Mouse (Mus musculus) neural tube, embryonic 11.5 days (tissue): ENCODE results near the gene Oscp1. TPM values are rescaled to one million over a fixed set of nuclear protein-coding genes. Genes with fewer than 3 reads are reported as not detected.

ENCODE experiments used
- ATAC-seq: fragments of 200-750 bp; cut with Nextera tagmentation; 2 replicates; pipeline ENCODE4 v1.8.0; 2017; ENCODE audit warnings: moderate number of reproducible peaks, mild to moderate bottlenecking, moderate TSS enrichment, moderate library complexity; ENCODE audit not compliant: insufficient read depth, low FRiP score, low TSS enrichment
- DNase-seq: peaks from one replicate; pipeline ENCODE4 v3.0.0-alpha.2; 2015; ENCODE audit warnings: low spot score
- H3K27ac ChIP-seq: fragments of 300-500 bp; sonication (generic); 2 replicates; pipeline ENCODE4 v1.5.1; 2014; ENCODE audit warnings: low read depth, mild to moderate bottlenecking, low read length
- H3K27me3 ChIP-seq: fragments of 300-500 bp; sonication (generic); 2 replicates; pipeline ENCODE4 v1.6.1; 2014; ENCODE audit warnings: mild to moderate bottlenecking, low read length, mixed read lengths; ENCODE audit not compliant: control insufficient read depth, insufficient read depth
- H3K36me3 ChIP-seq: fragments of 300-500 bp; sonication (generic); 2 replicates; pipeline ENCODE4 v1.6.1; 2014; ENCODE audit warnings: mild to moderate bottlenecking, low read length, moderate library complexity, mixed read lengths; ENCODE audit not compliant: control insufficient read depth, insufficient read depth
- H3K4me1 ChIP-seq: fragments of 300-500 bp; sonication (generic); 2 replicates; pipeline ENCODE4 v1.6.1; 2014; ENCODE audit warnings: low read length, mixed read lengths; ENCODE audit not compliant: control insufficient read depth, insufficient read depth
- H3K4me2 ChIP-seq: fragments of 300-500 bp; sonication (generic); 2 replicates; pipeline ENCODE4 v1.6.1; 2014; ENCODE audit warnings: low read depth, mild to moderate bottlenecking, moderate library complexity
- H3K4me3 ChIP-seq: fragments of 300-500 bp; sonication (generic); 2 replicates; pipeline ENCODE4 v1.5.1; 2014; ENCODE audit warnings: low read depth, low read length
- H3K9ac ChIP-seq: fragments of 300-500 bp; sonication (generic); 2 replicates; pipeline ENCODE4 v1.6.1; 2014; ENCODE audit warnings: mild to moderate bottlenecking, low read length
- H3K9me3 ChIP-seq: fragments of 300-500 bp; sonication (generic); 2 replicates; pipeline ENCODE4 v1.6.1; 2016; ENCODE audit warnings: low read length; ENCODE audit not compliant: control insufficient read depth
- WGBS: fragments of 180-500 bp; shearing (Covaris S2); extraction: QIAGEN DNeasy Blood & Tissue Kit; methylation state at CpG from one replicate; pipeline ENCODE4 v1.1.7; 2014; 5-methylcytosine and 5-hydroxymethylcytosine counted together
- polyA plus RNA-seq: library from polyadenylated mRNA; unstranded; fragments of >200 nt; fragmentation: Nextera tagmentation; extraction: Ambion mirVana; gene quantifications from 2 replicates; pipeline ENCODE4 v1.2.1, GENCODE M21; 2014

Oscp1 gene
- polyA plus RNA-seq, 1 experiment from 2014 or later = 21.4 TPM

DNA sequence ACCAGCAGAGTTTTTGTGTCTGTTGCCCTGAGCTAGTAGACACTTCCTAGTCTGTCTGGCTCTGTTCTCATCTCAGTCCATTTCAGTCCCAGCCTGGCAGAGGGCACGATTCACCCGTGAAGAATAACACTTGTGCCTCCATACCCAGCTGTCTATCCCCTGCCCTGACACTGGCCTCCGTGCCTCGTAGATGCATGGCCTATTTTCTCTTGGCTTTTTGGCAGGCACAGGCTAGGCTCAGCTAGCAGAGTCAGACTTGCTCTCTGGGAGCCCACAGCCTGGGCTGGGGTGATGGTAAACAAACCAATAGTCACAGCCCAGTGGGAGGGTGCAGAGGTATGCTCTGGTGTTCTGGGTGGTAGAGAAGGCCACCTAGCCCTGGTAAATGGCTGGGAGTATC lies 54.9 kb downstream of the Oscp1 start:
- WGBS = 81% methylated on average over 4 of the region's 4 CpGs
- Histone ChIP-seq H3K4me2 (no peak overlapping the region), H3K4me3 (no peak overlapping the region), H3K4me1 (peaks cover 16% of the 10 kb centered on the region), H3K36me3 (no peaks in the 10 kb centered on the region), H3K9me3 (no peaks in the 10 kb centered on the region), H3K27ac (no peak overlapping the region), H3K9ac (no peak overlapping the region), H3K27me3 (no peaks in the 10 kb centered on the region)
- no peak for DNase-seq
- ATAC-seq = no peak

GRCm38 (mm10) chr4:126113943-126114342 lies 55.6 kb downstream of the Oscp1 start:
- Histone ChIP-seq H3K27ac (no peak overlapping the region), H3K36me3 (no peaks in the 10 kb centered on the region), H3K4me3 (no peak overlapping the region), H3K4me1 (peaks cover 16% of the 10 kb centered on the region), H3K9me3 (no peaks in the 10 kb centered on the region), H3K4me2 (no peak overlapping the region), H3K9ac (no peak overlapping the region), H3K27me3 (no peaks in the 10 kb centered on the region)
- DNase-seq (peak; percentile 50), ATAC-seq (no peak)
- 23% methylated on average over 6 of the region's 6 CpGs for WGBS

- no peaks in the 10 kb centered on the region for H3K27me3 ChIP-seq
- no peaks in the 10 kb centered on the region for H3K9me3 ChIP-seq
- peaks cover 9% of the 10 kb centered on the region for H3K4me1 ChIP-seq
- no peak overlapping the region for H3K4me2 ChIP-seq
- no peak overlapping the region for H3K27ac ChIP-seq
- no peak overlapping the region for H3K4me3 ChIP-seq
- no peaks in the 10 kb centered on the region; the same call in 1 of the 2 replicates for H3K36me3 ChIP-seq
- WGBS = 85% methylated on average over 9 of the region's 9 CpGs
- H3K9ac ChIP-seq = no peak overlapping the region
- DNase-seq = no peak
- no peak for ATAC-seq
Observed at GRCm38 (mm10) chr4:126115411-126115810, 57.0 kb downstream of the Oscp1 start.

- ATAC-seq (no peak), DNase-seq (no peak)
- no peak overlapping the region for H3K27ac ChIP-seq
- H3K4me3 ChIP-seq = no peak overlapping the region
- peaks cover 3% of the 10 kb centered on the region for H3K4me1 ChIP-seq
- no peak overlapping the region for H3K9ac ChIP-seq
- WGBS = 70% methylated on average over 6 of the region's 6 CpGs
- no peaks in the 10 kb centered on the region for H3K27me3 ChIP-seq
- no peak overlapping the region for H3K4me2 ChIP-seq
- H3K36me3 ChIP-seq = no peaks in the 10 kb centered on the region; the same call in 1 of the 2 replicates
- H3K9me3 ChIP-seq = no peaks in the 10 kb centered on the region
Observed at GRCm38 (mm10) chr4:126115871-126116521, 57.6 kb downstream of the Oscp1 start.

- WGBS = 87% methylated on average over 8 of the region's 8 CpGs
- DNase-seq (no peak), ATAC-seq (no peak)
- Histone ChIP-seq H3K9ac (no peak overlapping the region), H3K36me3 (no peaks in the 10 kb centered on the region; the same call in 1 of the 2 replicates), H3K4me2 (no peak overlapping the region), H3K27ac (no peak overlapping the region), H3K27me3 (no peaks in the 10 kb centered on the region), H3K4me1 (no peaks in the 10 kb centered on the region), H3K4me3 (no peak overlapping the region), H3K9me3 (no peaks in the 10 kb centered on the region)
Observed at GRCm38 (mm10) chr4:126117116-126117515, 58.8 kb downstream of the Oscp1 start.

- Histone ChIP-seq H3K27me3 (no peaks in the 10 kb centered on the region), H3K4me1 (no peaks in the 10 kb centered on the region), H3K27ac (no peak overlapping the region), H3K9me3 (no peaks in the 10 kb centered on the region), H3K36me3 (no peaks in the 10 kb centered on the region; the same call in 1 of the 2 replicates), H3K9ac (no peak overlapping the region), H3K4me2 (no peak overlapping the region), H3K4me3 (no peak overlapping the region)
- 89% methylated on average over 4 of the region's 4 CpGs for WGBS
- DNase-seq = no peak
- no peak for ATAC-seq
Observed at GRCm38 (mm10) chr4:126118651-126119050, 60.3 kb downstream of the Oscp1 start.

DNA sequence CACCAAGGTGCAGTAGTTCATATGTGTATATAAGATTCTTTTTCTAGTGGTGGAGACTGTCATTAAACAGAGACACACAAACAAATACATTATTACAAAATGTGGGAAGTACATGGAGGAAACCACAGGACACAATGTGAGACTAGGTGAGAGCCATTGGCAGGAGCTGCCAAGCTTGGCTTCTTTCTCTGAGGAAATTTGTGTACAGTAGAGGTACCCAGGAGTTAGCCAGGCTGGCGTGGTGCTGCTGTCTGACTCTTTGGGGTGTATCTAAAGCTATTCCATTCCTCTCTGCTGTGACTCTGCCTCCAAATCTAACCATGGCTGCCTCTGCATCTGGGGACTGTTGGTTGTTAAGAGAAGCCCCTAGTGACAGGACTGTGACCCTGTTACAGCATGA lies 60.7 kb downstream of the Oscp1 start:
- WGBS = 81% methylated on average over 1 of the region's 1 CpGs
- Histone ChIP-seq H3K9ac (no peak overlapping the region), H3K27me3 (no peaks in the 10 kb centered on the region), H3K27ac (no peak overlapping the region), H3K4me1 (no peaks in the 10 kb centered on the region), H3K36me3 (no peaks in the 10 kb centered on the region; the same call in 1 of the 2 replicates), H3K4me3 (no peak overlapping the region), H3K4me2 (no peak overlapping the region), H3K9me3 (no peaks in the 10 kb centered on the region)
- DNase-seq (no peak), ATAC-seq (no peak)

- Histone ChIP-seq H3K36me3 (peaks cover 1% of the 10 kb centered on the region), H3K9ac (no peak overlapping the region), H3K4me1 (no peaks in the 10 kb centered on the region), H3K4me3 (no peak overlapping the region), H3K4me2 (no peak overlapping the region), H3K27me3 (no peaks in the 10 kb centered on the region), H3K27ac (no peak overlapping the region), H3K9me3 (no peaks in the 10 kb centered on the region)
- ATAC-seq = no peak
- WGBS = 87% methylated on average over 5 of the region's 5 CpGs
- no peak for DNase-seq
Observed at GRCm38 (mm10) chr4:126120052-126120451, 61.7 kb downstream of the Oscp1 start.

DNA sequence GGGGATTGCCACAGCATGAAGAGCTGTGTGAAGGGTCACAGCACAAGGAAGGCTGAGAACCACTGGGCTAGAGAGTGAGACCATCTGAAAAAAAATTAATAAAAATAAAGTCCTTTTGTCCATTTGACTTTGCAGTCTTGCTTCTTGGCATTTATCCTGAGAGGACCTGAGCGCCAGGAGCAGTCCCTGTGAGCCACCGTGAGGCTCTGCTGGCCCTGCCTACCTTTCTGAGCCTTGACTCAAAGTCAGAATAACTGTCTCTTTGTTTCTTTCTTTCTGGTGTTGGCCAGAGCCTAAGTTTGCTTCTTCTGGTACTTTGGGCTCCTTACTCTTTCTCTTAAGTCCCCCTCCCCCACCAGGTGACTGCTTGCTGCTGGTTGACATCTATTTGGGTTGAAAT lies 62.1 kb downstream of the Oscp1 start:
- DNase-seq (no peak), ATAC-seq (no peak)
- Histone ChIP-seq H3K27me3 (no peaks in the 10 kb centered on the region), H3K4me3 (no peak overlapping the region), H3K27ac (no peak overlapping the region), H3K36me3 (peaks cover 2% of the 10 kb centered on the region), H3K9me3 (no peaks in the 10 kb centered on the region), H3K4me2 (no peak overlapping the region), H3K9ac (no peak overlapping the region), H3K4me1 (no peaks in the 10 kb centered on the region)
- whole genome bisulfite sequencing = 90% methylated on average over 2 of the region's 2 CpGs
